Mouse (Mus musculus) heart, postnatal 14 days (tissue): ENCODE results near the gene Map3k19. TPM values are rescaled to one million over a fixed set of nuclear protein-coding genes. Genes with fewer than 3 reads are reported as not detected.

ENCODE experiments used
- DNase-seq, 2 experiments: peaks; one replicate each; pipeline ENCODE4 v3.0.0; 2021 to 2022
- intact Hi-C: fragments of 180-260 bp; cut with DNase I; formaldehyde crosslinking; loops from one replicate; pipeline ENCODE4 v1.15.1; 2025
- long read RNA-seq, 2 experiments: library from polyadenylated mRNA; stranded (forward); transcript quantifications; one replicate each; pipeline ENCODE4 v2.0.0; 2021
- total RNA-seq, 2 experiments: library from RNA; stranded (reverse); gene quantifications; 2 replicates each; pipeline ENCODE4 v1.2.3; 2021

Map3k19 gene
- total RNA-seq, result under 1 TPM in 1 of 2 experiments, not detected in 1; 0.17 TPM
- long read RNA-seq, experiment 1, result 0 reads
- long read RNA-seq, experiment 2, result 0 reads

DNA sequence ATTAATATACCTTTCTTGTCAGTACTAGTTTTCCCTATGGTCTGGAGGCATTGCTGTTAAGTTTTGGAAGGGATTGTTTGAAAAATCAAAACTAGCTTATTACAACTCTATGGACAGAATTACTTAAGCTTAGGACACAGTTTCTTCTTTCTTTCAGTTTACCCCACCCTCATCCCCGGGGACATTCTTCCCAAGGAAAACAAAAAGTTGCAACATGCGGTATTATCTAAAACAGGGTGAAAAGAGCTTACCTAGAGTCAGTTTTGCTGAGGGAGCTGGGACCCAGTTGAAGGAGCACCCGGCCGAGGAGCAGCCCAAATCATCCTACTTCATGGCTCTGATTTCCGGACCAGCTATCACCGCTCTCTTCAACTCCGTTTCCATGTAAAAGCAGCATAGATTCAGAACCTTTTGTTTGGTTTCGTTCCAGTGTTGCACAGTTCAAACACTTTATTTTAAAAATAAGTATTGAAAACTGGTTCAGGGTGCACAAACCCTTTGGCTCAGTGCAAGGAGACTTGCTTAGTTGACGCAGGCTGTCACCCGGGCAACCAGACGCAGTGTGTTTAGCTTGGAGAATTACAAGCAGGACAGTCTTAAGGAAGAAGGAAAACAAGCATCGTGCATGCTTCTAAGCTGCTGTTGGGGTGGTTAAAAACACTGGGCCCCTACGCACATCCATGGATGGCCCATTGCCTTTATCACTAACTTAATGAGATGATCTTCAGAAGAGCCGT lies at the start of gene Map3k19:
Gene Map3k19, minus strand, starts transcription at position 546 of the 737 bp plus-strand sequence.
- no peak for DNase-seq
- intact Hi-C loops, result no loop called here

GRCm38 (mm10) chr1:127899401-127899800 lies 44.6 kb upstream of the Map3k19 start:
- intact Hi-C loops, result no loop called here
- no peak for DNase-seq

DNA sequence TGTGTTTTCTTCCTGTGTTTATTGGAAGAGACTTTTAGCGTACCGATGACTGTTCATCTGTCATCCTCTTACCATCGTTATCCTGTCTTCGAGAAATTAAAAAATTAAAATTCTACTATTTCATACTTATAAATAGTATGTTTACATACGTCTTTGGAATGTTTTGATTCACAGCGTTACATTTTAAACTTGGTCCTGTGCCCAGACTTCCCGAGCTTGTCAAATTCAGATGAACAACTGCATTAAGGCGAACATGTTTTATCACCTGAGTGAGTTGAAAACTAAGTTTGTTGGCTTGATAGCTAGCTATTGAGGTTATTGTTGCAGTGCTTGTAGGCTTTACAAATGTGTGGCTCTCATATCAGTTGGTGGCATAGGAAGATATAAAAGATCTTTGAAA lies 14.4 kb upstream of the Map3k19 start:
- intact Hi-C loops, result no loop called here
- no peak for DNase-seq

GRCm38 (mm10) chr1:127868300-127869261 lies 13.8 kb upstream of the Map3k19 start, which contains the start of gene Rab3gap1:
TSS of gene Rab3gap1 (plus strand) at chr1:127868773.
- intact Hi-C loops, result no loop called here
- DNase-seq, result peak; percentile 89 to 95

DNA sequence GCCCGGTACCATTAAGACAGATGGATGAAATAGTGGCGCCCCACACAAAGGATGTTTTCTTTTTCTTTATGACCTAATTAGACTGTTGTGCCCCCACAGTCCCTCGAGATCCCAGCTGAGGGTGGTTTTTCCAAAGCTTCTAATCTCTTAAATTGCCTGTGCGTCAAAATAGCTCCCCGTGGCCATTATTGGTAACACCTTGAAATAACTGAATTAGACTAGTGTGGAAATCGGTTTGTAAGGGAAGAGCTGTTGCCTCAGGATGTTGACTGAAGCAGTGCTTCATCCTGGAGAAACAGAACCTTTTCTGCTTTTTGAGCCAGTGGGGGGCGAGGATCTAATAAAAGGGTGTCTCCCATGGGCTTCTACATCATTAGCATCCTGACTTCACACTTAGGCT lies 9.0 kb upstream of the Map3k19 start:
- intact Hi-C loops, result no loop called here
- DNase-seq, result no peak

- intact Hi-C loops, result no loop called here
- no peak for DNase-seq
Observed at GRCm38 (mm10) chr1:127861900-127862299, 7.1 kb upstream of the Map3k19 start.

DNA sequence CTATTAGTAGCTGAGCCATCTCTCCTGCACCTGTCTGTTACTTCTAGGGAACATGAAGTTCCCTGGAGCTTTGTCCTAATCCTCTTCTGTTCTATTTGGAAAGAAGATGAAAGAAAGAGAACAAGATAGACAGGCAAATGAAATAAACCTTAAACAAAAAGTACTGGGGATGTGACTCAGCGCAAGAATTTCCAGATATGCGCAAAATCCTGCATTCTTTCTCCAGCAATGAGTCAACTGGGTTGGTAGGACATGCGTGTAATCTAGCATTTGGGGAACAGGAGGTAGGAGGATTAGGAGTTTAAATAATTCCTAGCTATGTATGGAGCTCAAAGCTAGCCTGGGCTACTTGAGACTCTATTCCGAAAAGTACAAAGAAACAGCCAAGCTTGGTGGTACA lies 5.7 kb upstream of the Map3k19 start:
- no peak for DNase-seq
- intact Hi-C loops, result no loop called here

DNA sequence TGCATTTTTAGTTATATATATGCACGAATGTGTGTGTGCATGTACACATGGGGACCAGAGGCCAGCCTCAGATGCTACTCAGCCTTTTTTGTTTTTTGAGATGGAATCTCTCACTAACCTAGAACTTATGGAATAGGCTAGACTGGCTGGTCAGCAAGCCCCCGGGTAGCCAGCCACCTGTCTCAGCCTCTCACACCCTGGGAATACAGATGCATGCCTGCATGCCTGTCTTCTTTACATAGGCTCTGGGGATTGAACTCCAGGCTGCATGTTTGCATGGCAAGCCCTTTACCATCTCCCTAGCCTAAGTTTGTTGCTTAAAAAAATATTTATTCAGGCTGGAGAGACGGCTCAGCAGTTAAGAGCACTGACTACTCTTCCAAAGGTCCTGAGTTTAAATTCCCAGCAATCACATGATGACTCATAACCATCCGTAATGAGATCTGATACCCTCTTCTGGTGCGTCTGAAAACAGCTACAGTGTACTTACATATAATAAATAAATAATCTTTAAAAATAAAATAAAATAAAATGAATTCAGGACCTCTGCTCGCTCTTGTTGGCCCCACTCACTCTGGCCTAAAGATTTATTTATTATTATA lies 5.1 kb upstream of the Map3k19 start:
- intact Hi-C loops, result no loop called here
- no peak for DNase-seq

DNA sequence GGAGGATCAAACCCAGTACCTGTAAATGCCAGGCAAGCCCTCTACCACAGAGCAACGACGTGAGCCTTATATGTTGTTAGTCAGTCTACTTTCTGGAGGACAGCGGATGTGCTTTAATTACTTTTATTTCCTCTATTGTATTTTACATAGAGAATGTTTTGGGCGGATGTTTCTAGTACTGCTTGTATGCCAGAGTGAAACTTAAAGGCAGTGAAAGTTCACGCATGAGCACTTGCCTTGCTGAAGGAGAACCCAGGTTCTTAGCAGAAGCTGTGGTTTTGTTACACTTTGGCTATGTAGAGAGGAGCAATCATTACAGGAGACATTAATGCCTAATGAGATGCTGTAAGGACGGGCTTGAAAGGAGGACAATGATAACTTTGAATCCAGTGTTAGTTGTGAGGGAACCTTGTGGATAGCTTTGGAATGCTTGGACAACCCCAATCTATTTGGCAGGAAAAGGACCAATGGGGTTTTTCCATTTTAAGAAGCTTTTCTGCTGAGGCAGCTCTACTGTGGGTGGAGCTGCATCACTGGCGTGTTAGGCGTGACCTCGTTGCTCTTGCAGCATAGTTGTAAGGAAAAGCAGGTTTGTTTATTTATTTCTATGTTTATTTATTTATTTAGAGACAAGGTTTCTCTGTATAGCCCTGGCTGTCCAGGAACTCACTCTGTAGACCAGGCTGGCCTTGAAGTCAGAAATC lies 4.3 kb upstream of the Map3k19 start:
- DNase-seq, result no peak
- intact Hi-C loops, result no loop called here

GRCm38 (mm10) chr1:127850075-127850610 lies 4.7 kb downstream of the Map3k19 start:
- no peak for DNase-seq
- intact Hi-C loops, result no loop called here

DNA sequence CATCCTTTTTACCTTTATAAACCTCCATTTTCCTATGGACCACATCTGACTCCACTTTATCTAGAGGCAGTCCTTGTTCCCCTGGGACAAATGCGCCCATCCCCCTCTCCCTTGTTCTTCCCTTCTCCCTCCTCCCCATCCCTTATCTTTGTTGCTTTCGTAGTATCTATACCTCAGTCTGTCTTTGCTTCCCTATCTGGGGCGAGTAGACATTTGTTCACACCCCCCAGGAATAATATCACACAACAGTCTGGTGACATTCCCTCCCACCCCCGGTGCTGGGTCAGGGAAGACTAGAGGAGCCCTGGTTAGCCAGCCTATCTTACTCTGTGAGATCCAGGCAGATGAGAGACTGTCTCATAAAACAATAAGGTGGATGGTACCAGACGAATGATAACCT lies 9.4 kb downstream of the Map3k19 start:
- intact Hi-C loops, result no loop called here

DNA sequence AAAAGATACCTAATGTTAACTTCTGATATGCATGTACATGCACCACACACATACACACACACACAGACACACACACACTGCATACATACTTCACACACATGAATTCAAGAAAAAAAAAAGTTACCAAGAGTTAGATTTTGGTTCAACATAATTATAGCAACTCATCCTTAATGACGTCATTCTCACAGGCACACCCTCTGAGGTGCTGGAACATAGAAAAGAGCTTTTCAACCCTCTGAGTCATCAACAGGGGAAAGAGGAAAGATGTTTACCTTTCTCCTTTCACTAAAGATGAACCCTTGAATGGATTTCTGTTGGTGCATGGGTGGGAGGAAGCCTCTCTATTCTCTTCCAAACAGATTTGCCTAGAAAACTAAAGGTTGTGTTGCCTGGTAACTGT lies 16.2 kb downstream of the Map3k19 start:
- DNase-seq, result no peak
- intact Hi-C loops, result no loop called here

More for the DNA sequence above, 9.4 kb downstream of the Map3k19 start:
- DNase-seq, result no peak

DNA sequence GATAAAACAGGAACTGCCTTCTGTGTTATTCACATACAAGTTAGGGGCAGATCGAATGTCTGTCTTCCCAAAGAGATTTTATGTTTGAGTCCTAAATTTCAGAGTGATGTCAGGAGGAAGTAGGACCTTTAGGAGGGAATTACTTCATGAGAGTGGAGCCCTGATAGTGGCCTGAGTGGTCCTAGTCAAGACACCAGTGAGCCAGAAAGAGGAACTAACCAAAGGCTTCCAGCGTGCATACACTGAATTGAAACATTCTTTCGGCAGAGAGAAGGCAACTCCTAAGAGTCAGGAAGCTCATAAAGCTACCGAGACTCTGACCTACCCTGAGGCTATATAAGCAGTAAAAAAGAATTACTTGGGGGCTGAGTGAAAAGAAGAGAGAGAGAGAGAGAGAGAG lies 18.2 kb downstream of the Map3k19 start:
- no peak for DNase-seq

GRCm38 (mm10) chr1:127834202-127834601 lies 20.6 kb downstream of the Map3k19 start:
- DNase-seq, result no peak
- intact Hi-C loops, result no loop called here

More for the DNA sequence above, 18.2 kb downstream of the Map3k19 start:
- intact Hi-C loops, result no loop called here

GRCm38 (mm10) chr1:127833714-127834113 lies 21.1 kb downstream of the Map3k19 start:
- intact Hi-C loops, result no loop called here
- DNase-seq, result no peak

DNA sequence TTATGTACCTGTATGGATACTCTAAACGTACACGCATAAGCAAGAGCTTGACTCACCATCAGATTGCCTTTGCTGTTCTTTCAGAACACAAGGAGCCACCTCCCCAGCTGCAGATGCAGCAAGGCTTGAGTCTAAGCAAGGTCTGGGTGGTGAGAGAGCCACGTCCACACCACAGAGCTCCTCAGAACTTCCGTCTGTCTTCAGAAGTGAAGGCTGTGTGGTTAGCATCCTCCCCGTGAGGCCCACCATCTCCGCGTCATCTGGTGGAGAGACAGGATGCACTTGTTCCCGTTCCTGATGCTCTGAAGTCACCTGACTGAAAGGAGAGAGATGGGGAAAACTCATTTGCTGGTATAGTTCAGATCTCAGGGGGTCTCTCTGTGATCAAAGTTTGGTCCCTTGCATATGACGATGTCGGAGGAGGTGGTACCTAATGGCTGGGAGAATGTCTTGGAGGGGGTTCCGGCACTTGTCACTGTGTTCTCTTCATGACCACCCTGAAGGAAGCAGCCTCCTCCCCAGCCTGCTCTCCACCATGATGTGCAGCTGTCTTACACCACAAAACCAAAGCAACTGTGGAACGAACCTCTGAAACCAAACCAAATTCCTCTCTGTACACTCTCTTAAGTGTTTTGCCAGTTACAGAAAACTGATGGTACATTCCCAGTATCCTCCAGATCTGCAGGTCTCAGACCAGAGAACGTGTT lies 24.5 kb downstream of the Map3k19 start:
- DNase-seq, result no peak
- intact Hi-C loops, result no loop called here

GRCm38 (mm10) chr1:127827325-127827724 lies 27.5 kb downstream of the Map3k19 start:
- intact Hi-C loops, result loop anchor here (5.0 kb wide), 2 partner anchors 315 to 395 kb away; no protein-coding TSS in a partner anchor
- peak in 1 of 2 experiments; percentile 49 for DNase-seq

DNA sequence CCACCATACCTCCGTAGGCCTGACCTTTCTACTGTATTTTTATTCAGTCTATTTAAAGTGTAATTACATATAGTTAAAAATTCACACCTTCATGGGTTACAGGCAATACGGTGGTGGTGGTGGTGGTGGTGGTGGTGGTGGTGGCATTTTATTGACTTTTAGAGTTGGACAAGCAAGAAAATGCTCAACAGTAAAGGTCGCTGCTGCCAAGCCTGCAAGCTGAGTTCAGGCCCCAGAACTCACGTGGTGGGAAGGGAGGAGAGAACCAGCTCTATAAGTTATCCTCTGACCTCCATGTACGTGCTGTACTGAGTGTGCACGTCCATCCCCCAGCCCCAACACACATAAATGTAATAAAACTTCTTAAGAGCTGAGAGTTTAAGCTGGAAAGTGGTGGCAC lies 38.5 kb downstream of the Map3k19 start:
- intact Hi-C loops, result no loop called here
- DNase-seq, result no peak

- intact Hi-C loops, result no loop called here
- no peak for DNase-seq
Observed at GRCm38 (mm10) chr1:127812929-127813328, 41.9 kb downstream of the Map3k19 start.
